Mouse (Mus musculus) liver, embryonic 15.5 days (tissue): ENCODE measurements around the gene Csad. TPM values are rescaled to one million over a fixed set of nuclear protein-coding genes. Genes with fewer than 3 reads are reported as not detected.
"Not testable (repeated sequence)": the region's sequence is repeated elsewhere in the genome, so short reads cannot be mapped to it uniquely, and the experiment has no call there.

Source experiments
- ATAC-seq: fragments of 200-750 bp; cut with Nextera tagmentation; 2 replicates; pipeline ENCODE4 v1.8.0; 2017; ENCODE audit warnings: moderate number of reproducible peaks, mild to moderate bottlenecking, moderate library complexity; ENCODE audit not compliant: insufficient read depth
- H3K27ac ChIP-seq: fragments of 300-500 bp; sonication (generic); replicated peaks from 2 replicates; pipeline ENCODE4 v1.5.1; 2015; ENCODE audit warnings: mild to moderate bottlenecking, inconsistent platforms
- H3K27me3 ChIP-seq: fragments of 300-500 bp; sonication (generic); 2 replicates; pipeline ENCODE4 v1.6.1; 2015; ENCODE audit warnings: mild to moderate bottlenecking, inconsistent platforms
- H3K36me3 ChIP-seq: fragments of 300-500 bp; sonication (generic); replicated peaks from 2 replicates; pipeline ENCODE4 v1.6.1; 2015; ENCODE audit warnings: moderate library complexity, mild to moderate bottlenecking, inconsistent platforms
- H3K4me1 ChIP-seq: fragments of 300-500 bp; sonication (generic); replicated peaks from 2 replicates; pipeline ENCODE4 v1.6.1; 2015; ENCODE audit warnings: inconsistent platforms
- H3K4me2 ChIP-seq: fragments of 300-500 bp; sonication (generic); 2 replicates; pipeline ENCODE4 v1.6.1; 2015; ENCODE audit warnings: moderate library complexity, mild to moderate bottlenecking, inconsistent platforms
- H3K4me3 ChIP-seq: fragments of 300-500 bp; sonication (generic); replicated peaks from 2 replicates; pipeline ENCODE4 v1.5.1; 2015; ENCODE audit warnings: mild to moderate bottlenecking, inconsistent platforms
- H3K9ac ChIP-seq: fragments of 300-500 bp; sonication (generic); 2 replicates; pipeline ENCODE4 v1.6.1; 2015; ENCODE audit warnings: moderate library complexity, mild to moderate bottlenecking, inconsistent platforms
- H3K9me3 ChIP-seq: fragments of 300-500 bp; sonication (generic); replicated peaks from 2 replicates; pipeline ENCODE4 v1.6.1; 2016; ENCODE audit warnings: inconsistent platforms
- WGBS: fragments of 180-500 bp; shearing (Covaris S2); methylation state at CpG from one replicate; pipeline ENCODE4 v1.1.7; 2015; ENCODE audit warnings: mixed read lengths; ENCODE audit not compliant: insufficient replicate concordance; 5-methylcytosine and 5-hydroxymethylcytosine counted together
- polyA plus RNA-seq: library from polyadenylated mRNA; unstranded; fragments of >200 nt; fragmentation: Nextera tagmentation; extraction: Ambion mirVana; gene quantifications from 2 replicates; pipeline ENCODE4 v1.2.1, GENCODE M21; 2015

Csad gene
- polyA plus RNA-seq, 1 experiment from 2014 or later, result 40.5 TPM

GRCm38 (mm10) chr15:102156836-102157235 is 47.7 kb downstream of the Csad start:
- ATAC-seq, result 0 out of 2 replicates have a peak, but pooled peaks have one; percentile 10
- no peak overlapping the region for H3K27ac ChIP-seq
- H3K9ac ChIP-seq, result no peak overlapping the region
- H3K36me3 ChIP-seq, result peaks cover 16% of the 10 kb centered on the region; the same call in 1 of the 2 replicates
- no peak overlapping the region for H3K4me3 ChIP-seq
- 70% methylated on average over 20 of the region's 20 CpGs for WGBS
- no peaks in the 10 kb centered on the region for H3K27me3 ChIP-seq
- H3K4me1 ChIP-seq, result peaks cover 4% of the 10 kb centered on the region
- H3K9me3 ChIP-seq, result no peaks in the 10 kb centered on the region
- no peak overlapping the region for H3K4me2 ChIP-seq

GRCm38 (mm10) chr15:102155006-102155405 is 49.5 kb downstream of the Csad start:
- H3K27me3 ChIP-seq, H3K4me3 ChIP-seq, H3K4me2 ChIP-seq, H3K9me3 ChIP-seq, ATAC-seq, H3K9ac ChIP-seq, H3K27ac ChIP-seq: not testable (repeated sequence)
- Histone ChIP-seq H3K36me3 (0 out of 2 replicates have a peak, but pooled peaks cover 14% of the 10 kb centered on the region), H3K4me1 (peaks cover 18% of the 10 kb centered on the region)
- 76% methylated on average over 6 of the region's 6 CpGs for WGBS

GRCm38 (mm10) chr15:102152646-102153045 is 51.9 kb downstream of the Csad start:
- Histone ChIP-seq H3K27me3 (no peaks in the 10 kb centered on the region), H3K27ac (no peak overlapping the region), H3K9ac (no peak overlapping the region), H3K4me1 (peaks cover 34% of the 10 kb centered on the region), H3K9me3 (no peaks in the 10 kb centered on the region), H3K4me2 (no peak overlapping the region), H3K4me3 (no peak overlapping the region), H3K36me3 (0 out of 2 replicates have a peak, but pooled peaks cover 14% of the 10 kb centered on the region)
- WGBS, result 59% methylated on average over 4 of the region's 4 CpGs
- ATAC-seq, result no peak

GRCm38 (mm10) chr15:102150301-102151135 is 54.0 kb downstream of the Csad start, which contains the start of gene Soat2:
TSS of gene Soat2 (plus strand) at chr15:102150526.
- no peaks in the 10 kb centered on the region for H3K9me3 ChIP-seq
- peaks cover 8% of the 10 kb centered on the region for H3K27me3 ChIP-seq
- ATAC-seq, result peak; percentile 77
- H3K4me3 ChIP-seq, result peak within 1 kb of the TSS; percentile 56
- peaks cover 41% of the 10 kb centered on the region for H3K4me1 ChIP-seq
- WGBS, result 7% methylated on average over 20 of the region's 20 CpGs
- H3K9ac ChIP-seq, result peak within 1 kb of the TSS; percentile 62
- 0 out of 2 replicates have a peak, but pooled peaks cover 2% of the 10 kb centered on the region for H3K36me3 ChIP-seq
- peak within 1 kb of the TSS; percentile 89 for H3K27ac ChIP-seq
- H3K4me2 ChIP-seq, result peak within 1 kb of the TSS; percentile 78

GRCm38 (mm10) chr15:102149561-102149960 is 55.0 kb downstream of the Csad start:
- Histone ChIP-seq H3K27ac (peak overlapping the region; percentile 89), H3K9me3 (no peaks in the 10 kb centered on the region), H3K4me1 (peaks cover 44% of the 10 kb centered on the region), H3K36me3 (0 out of 2 replicates have a peak, but pooled peaks cover 1% of the 10 kb centered on the region), H3K4me2 (peak overlapping the region; percentile 78), H3K4me3 (no peak overlapping the region), H3K27me3 (peaks cover 17% of the 10 kb centered on the region), H3K9ac (no peak overlapping the region)
- WGBS, result 68% methylated on average over 4 of the region's 4 CpGs
- ATAC-seq, result peak; percentile 5; the same call in 1 of the 2 replicates

- Histone ChIP-seq H3K36me3 (no peaks in the 10 kb centered on the region), H3K9ac (no peak overlapping the region), H3K4me1 (peaks cover 50% of the 10 kb centered on the region), H3K27me3 (peaks cover 35% of the 10 kb centered on the region), H3K9me3 (no peaks in the 10 kb centered on the region), H3K4me2 (no peak overlapping the region), H3K4me3 (no peak overlapping the region), H3K27ac (no peak overlapping the region)
- 49% methylated on average over 16 of the region's 16 CpGs for WGBS
- ATAC-seq, result no peak
These were observed 56.7 kb downstream of the Csad start for GRCm38 (mm10) chr15:102147674-102148402.

- H3K27ac ChIP-seq, result no peak overlapping the region
- no peak overlapping the region for H3K4me2 ChIP-seq
- H3K4me1 ChIP-seq, result peaks cover 47% of the 10 kb centered on the region
- WGBS, result 0% methylated on average over 1 of the region's 1 CpGs
- ATAC-seq, result no peak
- no peak overlapping the region for H3K4me3 ChIP-seq
- no peaks in the 10 kb centered on the region for H3K9me3 ChIP-seq
- no peaks in the 10 kb centered on the region for H3K36me3 ChIP-seq
- peaks cover 44% of the 10 kb centered on the region for H3K27me3 ChIP-seq
- no peak overlapping the region for H3K9ac ChIP-seq
These were observed 57.6 kb downstream of the Csad start for GRCm38 (mm10) chr15:102146882-102147281.

GRCm38 (mm10) chr15:102146089-102146488 is 58.4 kb downstream of the Csad start:
- Histone ChIP-seq H3K27ac (no peak overlapping the region), H3K27me3 (peaks cover 51% of the 10 kb centered on the region), H3K4me1 (peaks cover 45% of the 10 kb centered on the region), H3K4me2 (no peak overlapping the region), H3K9ac (no peak overlapping the region), H3K9me3 (no peaks in the 10 kb centered on the region), H3K36me3 (no peaks in the 10 kb centered on the region), H3K4me3 (no peak overlapping the region)
- no peak for ATAC-seq
- WGBS, result 39% methylated on average over 5 of the region's 5 CpGs

- Histone ChIP-seq H3K27me3 (peaks cover 51% of the 10 kb centered on the region), H3K36me3 (no peaks in the 10 kb centered on the region), H3K9ac (no peak overlapping the region), H3K4me3 (no peak overlapping the region), H3K4me1 (peaks cover 37% of the 10 kb centered on the region), H3K9me3 (no peaks in the 10 kb centered on the region), H3K4me2 (no peak overlapping the region), H3K27ac (no peak overlapping the region)
- ATAC-seq, result no peak
- WGBS, result 72% methylated on average over 10 of the region's 10 CpGs
These were observed 59.2 kb downstream of the Csad start for GRCm38 (mm10) chr15:102145330-102145729.

GRCm38 (mm10) chr15:102144726-102145125 is 59.8 kb downstream of the Csad start:
- peaks cover 51% of the 10 kb centered on the region for H3K27me3 ChIP-seq
- H3K4me2 ChIP-seq, result peak overlapping the region; percentile 41
- H3K9ac ChIP-seq, result no peak overlapping the region
- peak overlapping the region; percentile 20; the same call in 1 of the 2 replicates for H3K4me3 ChIP-seq
- H3K4me1 ChIP-seq, result peaks cover 31% of the 10 kb centered on the region
- H3K27ac ChIP-seq, result no peak overlapping the region
- 21% methylated on average over 19 of the region's 19 CpGs for WGBS
- H3K9me3 ChIP-seq, result no peaks in the 10 kb centered on the region
- no peak for ATAC-seq
- no peaks in the 10 kb centered on the region for H3K36me3 ChIP-seq

GRCm38 (mm10) chr15:102144274-102144711 is 60.2 kb downstream of the Csad start, which contains the start of gene Igfbp6:
TSS of gene Igfbp6 (plus strand) at chr15:102144362.
- no peak for ATAC-seq
- Histone ChIP-seq H3K4me3 (peak within 1 kb of the TSS; percentile 20; the same call in 1 of the 2 replicates), H3K36me3 (no peaks in the 10 kb centered on the region), H3K4me2 (peak within 1 kb of the TSS; percentile 41), H3K27me3 (peaks cover 55% of the 10 kb centered on the region), H3K4me1 (peaks cover 27% of the 10 kb centered on the region), H3K9ac (no peak within 1 kb of the TSS), H3K27ac (no peak within 1 kb of the TSS), H3K9me3 (no peaks in the 10 kb centered on the region)
- WGBS, result 14% methylated on average over 22 of the region's 22 CpGs
